Mouse (Mus musculus) layer of hippocampus, adult 9-10 months (tissue): ENCODE data around the gene Uba7.
A peak's percentile ranks its signal among the peaks of the same experiment; 100 is the strongest.

Source experiments
- DNase-seq: peaks from one replicate; pipeline ENCODE4 v3.0.0; 2022; ENCODE audit warnings: low spot score

The Uba7 gene

DNA sequence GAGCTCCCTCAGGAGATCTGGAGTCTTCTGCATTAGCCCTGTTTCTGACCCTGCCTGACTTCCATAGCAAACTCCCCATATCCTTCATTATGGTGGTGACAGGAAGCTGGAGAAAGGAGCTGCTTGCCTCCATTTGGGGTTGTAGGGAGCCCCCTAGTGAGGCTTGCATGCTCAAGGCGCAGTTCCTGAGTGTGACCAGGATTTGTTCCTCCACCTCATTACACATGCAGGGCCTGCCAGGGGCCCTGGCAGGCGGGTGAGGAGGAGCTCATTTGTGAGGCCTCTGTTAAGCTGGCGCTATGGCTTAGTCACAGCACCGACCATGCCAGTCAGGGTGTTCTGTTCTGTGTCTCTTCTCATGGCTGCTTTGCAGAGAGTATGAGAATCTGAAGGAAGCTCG is 13.4 kb upstream of the Uba7 start:
- peak; percentile 58 for DNase-seq

DNA sequence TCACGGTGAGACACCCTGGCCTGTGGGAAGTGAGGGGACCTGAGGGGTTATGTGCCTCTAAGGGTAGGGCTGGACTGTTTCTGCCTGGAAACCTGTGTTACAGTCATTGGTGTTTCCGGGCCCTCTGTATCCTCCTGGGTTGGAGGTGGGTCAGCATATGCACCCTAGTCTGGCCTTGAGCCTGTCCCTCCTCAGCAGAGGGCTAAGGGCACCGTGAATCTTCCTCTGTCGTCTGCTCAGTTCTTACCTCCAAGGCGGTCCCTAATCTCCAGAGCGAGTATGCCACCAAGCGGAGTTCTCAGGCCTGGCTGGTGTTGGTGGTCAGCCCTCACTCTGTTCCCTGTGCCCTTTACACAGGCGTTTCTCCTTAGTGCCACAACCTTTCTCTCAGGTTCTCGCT is 12.4 kb upstream of the Uba7 start:
- no peak for DNase-seq

DNA sequence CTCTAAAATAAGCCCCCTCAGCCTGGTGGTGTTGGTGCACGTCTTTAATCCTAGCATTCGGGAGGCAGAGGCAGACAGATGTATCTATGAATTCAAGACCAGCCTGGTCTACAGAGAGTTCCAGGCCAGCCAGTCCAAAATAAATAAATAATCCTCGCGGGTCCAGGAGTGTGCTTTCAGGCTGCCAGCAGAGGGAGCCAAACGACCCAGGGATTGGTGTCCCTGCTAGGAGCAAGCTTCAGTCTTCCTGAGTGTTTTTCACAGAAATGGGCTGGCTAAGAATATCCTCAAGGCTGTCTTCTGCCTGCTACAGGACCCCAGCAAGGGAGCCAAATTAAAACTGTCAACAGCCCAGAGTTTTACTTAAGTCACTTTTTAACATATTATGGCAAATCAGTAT is 11.6 kb upstream of the Uba7 start:
- no peak for DNase-seq

- no peak for DNase-seq
Measured at GRCm38 (mm10) chr9:107964681-107965080, 10.6 kb upstream of the Uba7 start.

GRCm38 (mm10) chr9:107966676-107967075 is 8.6 kb upstream of the Uba7 start:
- no peak for DNase-seq

GRCm38 (mm10) chr9:107967437-107967836 is 7.9 kb upstream of the Uba7 start:
- no peak for DNase-seq

DNA sequence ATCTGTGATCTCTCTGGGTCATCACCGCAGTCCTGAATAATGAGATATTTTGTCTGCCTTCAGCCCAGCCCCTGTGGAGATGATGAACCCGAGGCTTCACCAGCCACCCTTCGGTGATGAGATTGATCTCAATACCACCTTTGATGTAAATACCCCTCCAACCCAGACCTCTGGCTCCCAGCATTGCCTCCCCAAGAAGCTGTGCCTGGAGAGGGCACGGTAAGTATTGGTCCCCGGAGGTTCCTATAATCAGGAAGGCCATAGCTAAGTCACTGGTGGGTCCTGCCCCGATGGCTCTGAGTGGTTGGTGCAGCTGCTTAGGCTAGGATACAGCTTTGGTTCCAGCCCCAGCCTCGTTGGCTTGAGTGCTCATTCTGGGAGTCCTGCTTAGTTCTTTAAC is 6.8 kb upstream of the Uba7 start:
- no peak for DNase-seq

GRCm38 (mm10) chr9:107970311-107970710 is 5.0 kb upstream of the Uba7 start:
- no peak for DNase-seq

DNA sequence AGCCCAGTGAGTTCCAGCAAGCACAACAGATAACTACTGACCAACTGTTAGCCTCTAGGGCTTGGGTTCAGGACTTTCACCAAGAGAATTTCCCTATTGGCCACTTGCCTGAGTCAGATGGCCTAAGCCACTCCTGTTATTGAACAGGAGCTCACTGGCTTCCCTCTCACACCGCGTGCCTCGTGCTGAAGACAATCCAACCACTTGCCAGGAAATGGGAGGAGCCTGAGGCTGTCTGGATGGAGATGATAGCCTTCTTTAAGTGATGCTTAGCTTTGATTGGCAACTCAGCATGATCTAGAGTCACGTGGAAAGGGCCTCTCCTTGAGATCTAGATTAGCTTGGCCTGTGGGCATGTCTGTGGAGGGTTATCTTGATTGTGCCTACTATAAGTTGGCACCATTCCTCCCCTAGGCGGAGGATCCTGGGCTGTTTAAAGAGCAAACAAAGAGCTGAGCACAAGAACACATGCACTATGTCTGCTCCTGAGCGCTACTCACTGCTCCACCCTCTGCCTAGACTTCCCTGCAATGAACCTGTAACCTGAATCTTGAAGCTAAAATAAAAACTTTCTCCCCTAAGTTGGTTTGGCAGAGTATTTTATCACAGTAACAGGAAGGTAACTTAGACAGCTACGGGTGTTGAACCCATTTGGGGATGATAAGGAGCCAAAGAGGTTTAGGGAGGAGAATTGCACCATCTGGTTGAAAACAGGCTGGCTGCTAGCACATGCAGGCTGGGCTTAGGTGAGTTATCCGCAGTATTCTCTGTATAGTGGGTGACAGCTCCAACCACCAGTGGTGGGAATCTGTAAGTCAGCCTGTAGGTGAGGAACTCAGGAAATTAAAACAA is 3.4 kb upstream of the Uba7 start:
- no peak for DNase-seq

GRCm38 (mm10) chr9:107974491-107975171 is 674 bp upstream of the Uba7 start:
- no peak for DNase-seq

DNA sequence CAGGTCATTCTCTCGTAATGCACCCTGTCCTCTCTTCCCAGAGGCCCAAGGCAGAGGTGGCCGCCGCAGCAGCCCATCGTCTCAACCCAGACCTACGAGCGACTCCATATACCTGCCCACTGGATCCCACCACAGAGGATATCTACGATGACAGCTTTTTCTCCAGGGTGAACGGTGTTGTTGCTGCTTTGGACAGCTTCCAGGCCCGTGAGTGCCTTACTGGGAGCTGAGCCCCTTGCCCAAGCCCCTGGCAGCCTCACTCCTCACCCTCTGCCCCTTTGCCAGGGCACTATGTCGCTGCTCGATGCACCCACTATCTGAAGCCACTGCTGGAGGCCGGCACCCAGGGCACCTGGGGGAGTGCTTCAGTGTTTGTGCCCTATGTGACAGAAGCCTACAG is 3.5 kb downstream of the Uba7 start:
- no peak for DNase-seq

GRCm38 (mm10) chr9:107981684-107982605 is 6.6 kb downstream of the Uba7 start:
- no peak for DNase-seq

DNA sequence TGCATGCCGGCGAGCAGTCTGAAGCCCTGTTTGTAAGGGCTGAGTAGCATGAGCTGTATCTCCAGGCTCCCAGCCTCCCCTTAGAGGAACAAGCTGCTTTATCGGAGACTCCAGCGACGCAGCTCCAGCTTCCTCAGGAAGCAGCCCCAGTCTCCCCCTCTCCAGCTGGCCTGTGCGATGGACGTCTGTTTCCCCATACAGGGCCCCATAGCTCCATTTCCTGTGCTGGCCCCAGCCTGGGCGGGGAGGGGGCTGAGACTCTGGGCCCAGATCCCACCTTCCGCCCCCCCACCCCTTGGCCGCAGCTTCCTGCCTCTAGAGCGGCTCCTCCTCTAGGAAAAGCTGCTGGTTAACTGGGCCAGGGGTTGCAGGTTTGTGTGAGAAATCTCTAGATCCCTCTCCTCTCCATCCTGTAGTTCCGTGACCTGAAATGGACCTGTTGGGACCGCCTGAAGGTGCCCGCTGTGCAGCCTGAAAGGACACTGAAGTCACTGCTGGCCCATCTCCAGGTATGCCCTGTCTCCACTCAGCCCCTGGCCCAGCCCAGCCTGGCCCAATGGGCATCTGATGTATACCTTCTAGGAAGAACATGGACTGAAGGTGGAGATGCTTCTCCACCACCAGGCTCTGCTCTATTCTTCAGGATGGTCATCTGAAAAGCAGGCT is 7.5 kb downstream of the Uba7 start, which contains the start of gene Gm20661:
TSS of gene Gm20661 (plus strand) at position 378 of the 666 bp plus-strand sequence.
- no peak for DNase-seq

DNA sequence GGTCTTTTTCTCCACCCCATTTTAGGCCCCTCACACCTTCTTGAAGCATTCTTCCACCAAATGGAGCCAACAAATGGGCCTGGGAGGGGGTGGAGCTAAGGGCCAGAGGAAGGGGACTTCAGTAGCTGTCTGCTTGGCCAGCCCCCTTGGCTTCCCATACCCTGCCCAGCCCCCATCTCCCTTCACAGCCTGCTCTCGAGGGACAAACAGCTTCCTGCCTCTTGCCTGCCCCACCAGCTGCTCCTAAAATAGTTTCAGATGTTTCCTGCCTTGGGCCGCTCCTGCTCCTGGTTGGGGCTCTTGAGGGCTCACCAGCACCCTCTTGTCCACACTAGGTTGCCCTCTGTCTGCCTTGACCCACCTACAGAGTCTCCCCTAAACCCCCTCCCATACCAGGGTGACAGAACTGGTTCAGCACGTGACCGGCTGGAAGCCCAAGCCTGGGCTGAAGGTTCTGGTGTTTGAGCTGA is 8.2 kb downstream of the Uba7 start:
- DNase-seq, result no peak

GRCm38 (mm10) chr9:107984052-107984753 is 8.9 kb downstream of the Uba7 start:
- no peak for DNase-seq

GRCm38 (mm10) chr9:107984754-107985055 is 9.4 kb downstream of the Uba7 start:
- no peak for DNase-seq

DNA sequence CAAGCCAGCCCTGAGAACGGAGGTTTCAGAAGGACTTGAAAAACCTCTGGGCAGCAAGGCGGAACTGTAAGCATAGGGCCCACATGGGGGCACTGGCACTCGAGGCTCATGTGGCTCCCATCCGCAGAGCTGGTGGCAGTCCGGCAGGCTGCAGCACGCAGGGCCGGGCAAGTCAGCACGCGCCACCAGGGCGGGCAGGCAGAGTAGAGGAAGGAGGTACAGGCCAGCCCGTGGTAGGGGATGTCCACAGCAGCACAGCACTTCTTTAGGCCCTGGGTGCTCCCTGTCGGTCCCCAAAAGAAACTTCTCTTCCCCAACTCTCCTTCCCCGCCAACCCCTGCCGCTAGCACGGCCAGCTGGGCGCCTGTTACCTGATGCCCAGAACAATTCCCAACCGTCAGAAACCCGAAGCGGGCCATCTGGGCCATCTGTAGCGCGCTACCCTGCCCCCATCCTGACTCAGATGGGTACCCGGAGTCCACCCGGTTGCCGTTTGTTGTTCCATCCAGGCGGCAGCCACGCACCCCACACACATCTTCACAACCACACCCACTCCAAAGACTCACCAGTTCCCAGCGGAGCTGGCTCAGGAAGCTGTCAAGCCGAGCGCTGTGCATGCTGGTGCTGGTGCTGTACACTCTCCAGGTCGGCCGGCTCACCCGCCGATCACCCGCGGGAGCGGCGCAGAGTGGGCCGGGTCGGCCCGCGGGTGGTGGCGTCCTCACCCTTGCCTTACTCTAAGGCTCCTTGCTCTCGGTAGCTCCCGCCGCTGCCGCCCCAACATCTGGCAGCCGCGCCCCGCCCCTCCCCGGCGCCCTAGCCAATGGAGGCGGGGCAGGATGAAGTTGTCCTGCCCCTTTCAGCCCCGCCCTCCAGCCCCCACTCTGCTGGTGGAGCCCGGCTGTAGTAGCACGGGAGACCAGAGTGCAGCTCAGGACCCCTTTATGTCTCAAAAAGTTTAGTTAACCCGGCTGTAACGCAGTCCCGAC is 10.1 kb downstream of the Uba7 start, which contains the start of gene Inka1:
TSS of gene Inka1 (minus strand) at position 749 of the 989 bp plus-strand sequence.
- DNase-seq, result no peak

GRCm38 (mm10) chr9:107986376-107986775 is 11.1 kb downstream of the Uba7 start:
- no peak for DNase-seq

- no peak for DNase-seq
Measured at GRCm38 (mm10) chr9:107987950-107988349, 12.6 kb downstream of the Uba7 start.

GRCm38 (mm10) chr9:107992197-107992596 is 16.9 kb downstream of the Uba7 start, which contains the start of gene Cdhr4:
TSS of gene Cdhr4 (plus strand) at chr9:107992497.
- no peak for DNase-seq
